ENCODE assay signal across 9 mouse cellular contexts in the genomic region with DNA sequence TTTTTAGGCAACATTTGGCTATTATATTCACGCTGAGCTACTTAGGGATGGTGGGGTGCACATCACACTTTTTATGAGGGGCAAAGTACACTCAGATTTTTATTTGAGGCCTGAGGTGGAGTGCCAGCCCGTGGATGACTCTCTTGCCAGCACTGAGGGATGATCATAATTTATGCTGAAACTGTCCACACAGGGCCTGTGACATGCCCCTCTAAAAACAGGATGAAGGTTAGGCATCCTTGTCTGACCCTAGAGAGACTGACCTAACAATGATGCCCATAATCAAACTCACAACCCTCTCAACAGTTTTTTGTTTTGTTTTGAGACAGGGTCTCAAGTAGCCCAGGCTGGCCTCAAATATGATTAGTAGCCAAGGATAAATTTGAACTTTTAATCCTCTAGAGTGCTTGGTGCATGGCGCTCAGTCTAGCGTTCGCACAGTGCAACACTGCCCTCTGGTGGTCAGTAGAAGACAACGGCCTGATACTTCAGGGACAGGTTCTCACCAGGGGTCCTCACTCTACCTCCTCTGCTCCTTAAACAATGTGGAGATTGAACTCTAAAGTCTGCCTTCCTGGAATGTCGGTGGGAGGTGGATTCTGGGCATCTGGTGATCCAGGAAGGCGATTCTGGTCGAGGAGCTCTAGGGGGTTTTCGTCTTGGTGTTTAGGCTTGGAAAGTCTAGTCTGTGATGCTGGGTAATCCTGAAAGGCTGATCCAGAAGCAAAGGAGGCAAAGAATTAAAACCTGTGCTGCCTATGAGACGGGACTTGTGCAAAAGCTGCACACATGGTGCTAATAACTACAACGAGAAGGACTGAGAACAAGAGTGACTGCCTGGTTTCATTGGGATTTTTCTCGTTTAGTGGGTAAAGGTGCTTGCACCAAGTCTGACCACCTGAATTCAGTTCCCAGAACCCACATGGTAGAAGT. TPM values are rescaled to one million over a fixed set of nuclear protein-coding genes. Genes with fewer than 3 reads are reported as not detected.
A peak's percentile ranks its signal among the peaks of the same experiment; 100 is the strongest.
DNase-seq lines count a peak whose midpoint lies in the region; ATAC-seq and TF ChIP-seq lines count a peak whose summit lies in the region.
"Had no signal": no experiment of that assay in that cellular context is flagged by ENCODE, and none has a peak within 500 bp of the region (broad histone marks: within the 10 kb centered on the region; RNA-seq: fewer than 3 reads in every experiment).

No protein-coding gene starts in this region.

- H3K27ac ChIP-seq in kidney, postnatal 0 days: no peak overlapping the region
- H3K27ac ChIP-seq in lung, embryonic 15.5 days: 0 out of 2 replicates have a peak overlapping the region, but pooled peaks have one; percentile 65
- H3K27ac ChIP-seq: heart, embryonic 13.5 days had no signal

- no peak overlapping the region for H3K4me3 ChIP-seq in C2C12 (ENCODE audit: insufficient read depth, poor library complexity, severe bottlenecking)
- no peak overlapping the region for H3K4me3 ChIP-seq in kidney, postnatal 0 days (replicated peaks; ENCODE audit: low read depth, low read length)
- no peak overlapping the region for H3K4me3 ChIP-seq in lung, embryonic 15.5 days
- H3K4me3 ChIP-seq: heart, embryonic 13.5 days had no signal

- no peaks in the 10 kb centered on the region for H3K79me3 ChIP-seq in C2C12 (ENCODE audit: low read depth)

- no peaks in the 10 kb centered on the region for H3K79me2 ChIP-seq in C2C12 (ENCODE audit: control insufficient read depth, insufficient read depth)

- no peak overlapping the region for H3K4me2 ChIP-seq in kidney, postnatal 0 days (ENCODE audit: low read length)
- H3K4me2 ChIP-seq in lung, embryonic 15.5 days: no peak overlapping the region
- H3K4me2 ChIP-seq: heart, embryonic 13.5 days had no signal

- DNase-seq in adipocyte (ENCODE audit: low spot score): peak; percentile 78
- DNase-seq in embryo, embryonic 10 days (ENCODE audit: low spot score): peak; percentile 96
- DNase-seq in gastrocnemius, postnatal 4 days (ENCODE audit: low spot score in 2 of 2): peak; percentile 39 to 67
- peak; percentile 91 for DNase-seq in kidney, postnatal 0 days (ENCODE audit: low spot score)
- DNase-seq in ovary, postnatal 10 days (ENCODE audit: low spot score): peak; percentile 37
- DNase-seq in thymus, postnatal 10 days (ENCODE audit: low spot score in 2 of 2): peak; percentile 20 to 75

- no peaks in the 10 kb centered on the region for H3K36me3 ChIP-seq in C2C12 (ENCODE audit: control insufficient read depth, insufficient read depth)
- H3K36me3 ChIP-seq in kidney, postnatal 0 days (ENCODE audit: insufficient read depth, low read length): no peaks in the 10 kb centered on the region
- no peaks in the 10 kb centered on the region for H3K36me3 ChIP-seq in lung, embryonic 15.5 days
- H3K36me3 ChIP-seq: heart, embryonic 13.5 days had no signal

- peak; percentile 80; the same call in 1 of the 2 replicates for ATAC-seq in kidney, postnatal 0 days (replicated peaks; ENCODE audit: low FRiP score, low read depth)
- ATAC-seq in lung, embryonic 15.5 days (ENCODE audit: borderline replicate concordance, extremely low read depth, low FRiP score, low TSS enrichment): peak; percentile 37; the same call in 1 of the 2 replicates

- no peak overlapping the region for H3K9ac ChIP-seq in kidney, postnatal 0 days (ENCODE audit: low read depth, low read length)
- no peak overlapping the region for H3K9ac ChIP-seq in lung, embryonic 15.5 days
- H3K9ac ChIP-seq: heart, embryonic 13.5 days had no signal

- 25% methylated on average over 13 of the region's 13 CpGs for WGBS in kidney, postnatal 0 days
- 23% methylated on average over 13 of the region's 13 CpGs for WGBS in lung, embryonic 15.5 days

- H3K4me1 ChIP-seq in kidney, postnatal 0 days (replicated peaks; ENCODE audit: insufficient read depth, low read length): no peaks in the 10 kb centered on the region
- H3K4me1 ChIP-seq in lung, embryonic 15.5 days: peaks cover 55% of the 10 kb centered on the region

- H3ac ChIP-seq in C2C12 (ENCODE audit: control insufficient read depth, insufficient read length, low read depth): no peak overlapping the region

- peaks cover 5% of the 10 kb centered on the region for H3K27me3 ChIP-seq in C2C12 (ENCODE audit: control insufficient read depth, insufficient read depth, insufficient read length)
- H3K27me3 ChIP-seq in kidney, postnatal 0 days (ENCODE audit: insufficient read depth, low read length): no peaks in the 10 kb centered on the region
- no peaks in the 10 kb centered on the region for H3K27me3 ChIP-seq in lung, embryonic 15.5 days

- TF ChIP-seq CTCF in C2C12 (IDR thresholded peaks at IDR 0.05; ENCODE audit: control insufficient read depth, insufficient read depth, insufficient read length): peak; percentile 54
- peak; percentile 97 for TF ChIP-seq CTCF in kidney, postnatal 0 days (IDR thresholded peaks at IDR 0.05; ENCODE audit: low read depth)

- H3K9me3 ChIP-seq in kidney, postnatal 0 days (replicated peaks; ENCODE audit: low read length): no peaks in the 10 kb centered on the region
- H3K9me3 ChIP-seq in lung, embryonic 15.5 days: no peaks in the 10 kb centered on the region
- H3K9me3 ChIP-seq: heart, embryonic 13.5 days had no signal

TF ChIP-seq in C2C12, 6 proteins besides CTCF, POLR2A, EP300 and RAD21:
- TF ChIP-seq MAX (IDR thresholded peaks at IDR 0.05) (no peak), MYOD1 (IDR thresholded peaks at IDR 0.05; ENCODE audit: control insufficient read depth, insufficient read length, low read depth) (no peak), MYOG (IDR thresholded peaks at IDR 0.05; ENCODE audit: control insufficient read depth, extremely low read depth, insufficient read length) (no peak), USF1 (IDR thresholded peaks at IDR 0.05; ENCODE audit: low read depth) (no peak), CEBPB (IDR thresholded peaks at IDR 0.05; ENCODE audit: low read depth) (no peak), FOSL1 (IDR thresholded peaks at IDR 0.05; ENCODE audit: insufficient read depth, low read length, poor library complexity, severe bottlenecking) (no peak)

RNA-seq across cellular contexts. Expression of a gene that starts 52.7 kb away (rescaled TPM):
- polyA plus RNA-seq in C2C12 (2012; fragmentation: generic; extraction: Trizol): not detected
- not detected for total RNA-seq in gastrocnemius, postnatal 4 days (2021)
- not detected in 2 replicates for polyA plus RNA-seq in kidney, postnatal 0 days (2015; fragmentation: Nextera tagmentation; extraction: Ambion mirVana)
- polyA plus RNA-seq in lung, embryonic 15.5 days (2015; fragmentation: Nextera tagmentation; extraction: Ambion mirVana): not detected in 2 replicates
- polyA plus RNA-seq: heart, embryonic 13.5 days had no signal

Comparison
In these comparisons a context has a peak if more than half of its experiments do, and no peak if none do; other contexts are left out.
1. DNase-seq: peak in every context shown above with its lines; median percentile 96 in embryo, embryonic 10 days; 91 in kidney, postnatal 0 days; 78 in adipocyte; 53 in gastrocnemius, postnatal 4 days; 48 in thymus, postnatal 10 days; 37 in ovary, postnatal 10 days.